Mouse (Mus musculus): ENCODE data around the gene Cadm4.

The Cadm4 gene

DNA sequence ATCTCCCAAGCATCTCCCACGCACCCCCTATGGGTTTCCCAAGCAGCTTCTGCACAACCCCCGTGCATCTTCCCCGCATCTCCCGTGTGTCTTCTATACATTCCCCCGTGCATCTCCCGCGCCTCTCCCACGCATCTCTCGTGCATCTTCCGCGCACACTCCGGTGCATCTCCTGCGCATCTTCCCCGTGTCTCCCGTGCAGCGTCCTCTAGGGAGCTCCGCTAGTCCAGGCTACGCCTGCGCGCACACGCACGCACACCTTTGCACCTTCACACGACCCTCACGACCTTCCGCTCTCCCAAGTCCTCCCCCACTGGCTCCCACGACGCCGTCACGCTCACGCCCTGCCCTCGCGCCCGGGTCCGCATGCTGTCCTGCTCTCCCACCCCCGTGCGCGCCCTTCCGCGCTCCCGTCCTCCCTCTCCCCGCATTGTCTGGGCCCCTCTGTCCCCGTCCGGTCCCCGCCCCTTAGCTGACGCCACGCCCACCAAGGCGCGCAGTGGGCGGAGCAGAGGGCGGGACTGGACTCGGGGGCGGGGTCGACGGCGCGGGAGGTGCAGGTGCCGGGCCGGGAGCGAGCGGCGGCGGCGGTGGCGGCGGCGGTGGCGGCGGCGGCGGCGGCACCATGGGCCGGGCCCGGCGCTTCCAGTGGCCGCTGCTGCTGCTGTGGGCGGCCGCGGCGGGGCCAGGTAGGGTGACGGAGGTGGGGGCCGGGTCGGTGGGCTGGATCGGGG is at the start of gene Cadm4:
Cadm4 (plus strand) TSS at position 550 of the 734 bp plus-strand sequence.
- peak; percentile 69 for DNase-seq (ENCODE audit: low spot score)

DNA sequence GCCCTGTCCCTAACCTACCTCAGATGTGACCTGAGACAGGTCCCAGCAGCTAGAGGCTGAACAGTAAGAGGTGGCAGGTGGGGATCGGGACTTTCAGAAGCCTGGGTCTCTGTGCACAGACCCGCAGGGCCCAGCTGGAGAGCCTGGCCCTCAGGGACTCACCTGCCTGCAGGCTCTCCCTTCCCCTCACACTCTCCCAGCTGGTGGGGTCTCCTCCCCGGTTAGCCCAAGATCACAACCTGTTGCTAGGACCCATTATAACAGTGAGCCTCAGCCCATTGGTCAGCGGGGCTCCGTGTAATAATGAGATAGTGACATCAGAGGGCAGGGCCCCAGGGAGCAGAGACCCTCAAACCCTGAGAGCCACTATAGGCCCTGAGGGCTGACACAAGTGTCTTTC is 46.5 kb upstream of the Cadm4 start:
- no peak for DNase-seq (ENCODE audit: low spot score)

DNA sequence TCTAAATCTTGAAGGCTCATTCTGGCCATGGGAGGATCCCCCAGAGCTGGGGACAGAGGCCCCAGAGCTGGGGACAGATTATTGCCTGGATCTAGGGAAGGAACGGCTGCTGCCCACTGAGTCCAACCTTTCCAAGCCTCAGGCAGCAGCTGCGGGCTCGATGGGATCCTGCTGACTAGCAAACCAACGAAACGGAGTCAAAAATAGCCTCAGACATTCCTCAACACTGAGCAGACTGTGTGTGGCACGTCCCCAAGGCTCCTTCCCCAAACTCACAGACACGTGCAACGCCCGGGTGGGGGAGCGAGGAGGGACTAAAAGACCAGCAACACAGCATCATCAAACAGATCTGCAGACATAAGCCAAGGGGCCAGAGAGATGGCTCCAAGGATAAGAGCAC is 43.8 kb upstream of the Cadm4 start:
- DNase-seq (ENCODE audit: low spot score): no peak

GRCm38 (mm10) chr7:24439191-24439590 is 42.6 kb upstream of the Cadm4 start:
- DNase-seq (ENCODE audit: low spot score): no peak

DNA sequence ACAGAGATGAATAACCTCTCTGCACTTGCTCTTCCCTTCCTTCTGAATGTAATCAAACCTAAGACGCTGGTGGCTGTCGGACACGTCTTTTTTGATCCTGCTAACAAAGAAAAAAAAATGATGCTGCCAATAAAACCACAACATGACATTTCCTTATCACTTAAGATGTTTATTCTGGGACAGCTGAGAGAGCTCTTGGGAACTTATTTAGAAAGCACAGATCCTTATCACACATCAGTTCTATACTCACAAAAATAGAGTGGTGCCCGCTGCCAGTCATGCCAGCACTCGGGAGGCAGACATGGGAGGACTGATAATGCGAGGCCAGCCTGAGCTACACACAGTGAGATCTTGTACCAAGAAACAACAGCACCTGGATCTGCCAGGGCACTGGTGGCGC is 41.9 kb upstream of the Cadm4 start:
- no peak for DNase-seq (ENCODE audit: low spot score)

GRCm38 (mm10) chr7:24441785-24442184 is 40.0 kb upstream of the Cadm4 start:
- peak; percentile 85 for DNase-seq (ENCODE audit: low spot score)

GRCm38 (mm10) chr7:24442313-24442712 is 39.5 kb upstream of the Cadm4 start:
- DNase-seq (ENCODE audit: low spot score): peak; percentile 64

- peak; percentile 77 for DNase-seq (ENCODE audit: low spot score)
Measured at GRCm38 (mm10) chr7:24445266-24445926, 36.4 kb upstream of the Cadm4 start.

GRCm38 (mm10) chr7:24446697-24447340 is 35.0 kb upstream of the Cadm4 start:
- DNase-seq (ENCODE audit: low spot score): no peak

- no peak for DNase-seq (ENCODE audit: low spot score)
Measured at GRCm38 (mm10) chr7:24448782-24449517, 32.9 kb upstream of the Cadm4 start.

DNA sequence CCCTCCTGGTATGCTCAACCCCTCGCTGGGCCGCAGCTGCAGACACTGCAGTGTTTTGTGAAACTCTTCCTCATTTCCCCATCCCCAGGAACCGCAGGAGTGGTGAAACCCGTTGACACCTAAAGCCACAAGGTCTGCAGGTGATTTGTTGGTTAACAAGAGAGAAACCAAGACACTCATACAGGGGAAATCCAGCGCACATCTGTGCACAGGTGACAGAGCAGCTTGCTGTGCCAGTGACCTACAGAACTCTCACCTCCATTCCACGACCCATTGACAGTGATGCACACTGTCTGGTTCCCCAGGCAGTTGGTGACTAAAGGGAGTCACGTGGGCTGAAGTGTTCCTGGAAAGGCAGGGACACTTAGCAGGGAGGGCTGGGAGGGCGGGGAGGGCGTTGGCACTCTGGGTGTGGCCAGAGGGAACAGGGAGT is 31.2 kb upstream of the Cadm4 start:
- no peak for DNase-seq (ENCODE audit: low spot score)

DNA sequence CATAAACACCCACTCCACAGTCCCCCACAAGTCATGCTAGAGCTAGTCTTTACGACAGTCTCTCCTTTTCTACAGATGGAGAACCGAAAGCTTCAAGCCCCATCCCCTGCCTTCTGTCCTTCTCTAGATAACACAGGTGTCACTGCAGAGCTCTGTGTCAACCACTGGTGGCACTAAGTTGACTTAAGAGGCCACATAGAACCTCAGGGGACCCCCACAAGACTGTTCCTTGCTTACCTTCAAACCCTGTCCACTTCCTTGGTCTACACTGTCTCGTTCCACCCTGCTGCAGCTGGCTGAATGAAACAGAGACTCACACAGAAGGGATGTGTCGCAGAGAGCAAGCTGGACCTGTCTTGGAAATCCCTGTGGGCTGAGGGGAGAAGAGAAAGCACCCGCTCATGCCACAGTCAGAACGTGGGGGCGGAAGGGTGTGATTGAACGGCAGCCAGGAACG is 29.9 kb upstream of the Cadm4 start, which contains the start of gene Irgc1:
Irgc1 (minus strand) TSS at position 443 of the 457 bp plus-strand sequence.
- no peak for DNase-seq (ENCODE audit: low spot score)

DNA sequence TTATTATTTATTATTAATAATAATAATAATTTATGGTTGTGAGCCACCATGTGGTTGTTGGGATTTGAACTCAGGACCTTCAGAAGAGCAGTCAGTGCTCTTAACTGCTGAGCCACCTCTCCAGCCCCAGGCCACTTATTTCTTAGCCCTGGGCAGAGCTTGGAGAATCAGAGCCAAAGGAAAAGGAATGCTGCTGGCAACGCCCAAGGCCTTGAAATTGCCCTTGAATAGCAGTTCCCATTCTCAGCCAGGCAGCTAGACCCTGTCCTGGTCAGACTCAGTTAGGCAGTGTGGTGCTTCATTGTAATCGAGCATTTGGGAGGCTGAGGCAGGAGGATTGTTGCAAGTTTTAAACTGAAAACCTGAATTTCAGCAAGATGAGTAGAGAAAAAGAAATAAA is 27.6 kb upstream of the Cadm4 start:
- DNase-seq (ENCODE audit: low spot score): no peak

DNA sequence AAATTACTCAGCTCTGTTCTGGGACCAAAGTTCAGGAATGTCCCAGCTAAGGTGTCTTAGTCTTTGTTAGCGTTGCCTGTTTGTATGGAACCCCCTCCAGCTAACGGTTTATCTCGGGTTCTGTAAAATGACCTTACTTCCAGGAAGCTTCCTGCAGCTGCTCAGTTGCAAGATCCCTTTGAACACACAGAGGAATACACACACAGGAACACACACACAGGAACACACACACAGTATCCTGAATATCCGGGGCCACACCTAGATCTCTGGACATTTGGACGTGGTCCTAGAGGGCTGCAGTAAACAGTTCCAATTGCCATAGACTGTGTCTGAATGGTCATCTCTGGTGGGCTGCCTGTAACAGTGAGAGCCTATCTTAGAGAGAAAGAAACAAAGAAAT is 26.1 kb upstream of the Cadm4 start:
- DNase-seq (ENCODE audit: low spot score): peak; percentile 71

- DNase-seq (ENCODE audit: low spot score): peak; percentile 76
Measured at GRCm38 (mm10) chr7:24457726-24458370, 24.0 kb upstream of the Cadm4 start.

DNA sequence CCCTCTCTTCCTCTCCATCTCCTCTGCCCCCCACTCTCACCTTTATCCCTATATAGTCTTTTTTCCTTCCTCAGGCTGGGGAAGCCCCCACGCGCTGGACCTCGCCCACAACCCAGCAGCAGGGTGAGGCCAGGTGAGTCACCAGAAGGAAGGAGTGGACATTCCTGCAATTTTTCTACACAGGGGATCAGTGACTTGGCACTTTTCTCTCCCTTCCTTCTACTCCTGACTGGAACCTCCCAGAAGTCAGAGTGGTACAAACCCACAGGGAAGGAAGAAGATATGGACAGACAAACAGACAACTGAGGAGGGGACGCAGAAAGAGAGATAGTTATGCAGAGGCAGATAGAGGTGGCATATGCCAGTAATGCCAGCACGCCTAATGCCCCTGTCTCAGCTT is 22.4 kb upstream of the Cadm4 start:
- peak; percentile 34 for DNase-seq (ENCODE audit: low spot score)

DNA sequence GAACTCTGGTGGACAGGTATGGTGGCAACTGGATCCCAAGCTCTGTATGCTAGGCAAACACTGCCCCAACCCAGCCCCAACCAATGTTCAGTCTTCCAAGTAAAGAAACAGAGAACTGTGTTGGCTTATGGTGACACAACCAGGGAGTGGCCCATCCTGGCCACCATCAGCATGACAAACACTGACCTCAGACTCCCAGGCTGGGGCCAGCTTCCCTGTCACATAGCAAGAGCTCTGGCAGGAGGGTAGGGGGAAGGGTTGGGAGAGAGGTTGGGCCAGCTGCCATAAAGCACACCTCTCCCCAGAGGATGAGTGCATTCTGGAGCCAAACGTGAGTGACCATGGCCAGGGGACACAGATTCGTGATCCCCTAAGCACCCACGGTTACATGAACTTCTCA is 22.0 kb upstream of the Cadm4 start:
- DNase-seq (ENCODE audit: low spot score): peak; percentile 78

DNA sequence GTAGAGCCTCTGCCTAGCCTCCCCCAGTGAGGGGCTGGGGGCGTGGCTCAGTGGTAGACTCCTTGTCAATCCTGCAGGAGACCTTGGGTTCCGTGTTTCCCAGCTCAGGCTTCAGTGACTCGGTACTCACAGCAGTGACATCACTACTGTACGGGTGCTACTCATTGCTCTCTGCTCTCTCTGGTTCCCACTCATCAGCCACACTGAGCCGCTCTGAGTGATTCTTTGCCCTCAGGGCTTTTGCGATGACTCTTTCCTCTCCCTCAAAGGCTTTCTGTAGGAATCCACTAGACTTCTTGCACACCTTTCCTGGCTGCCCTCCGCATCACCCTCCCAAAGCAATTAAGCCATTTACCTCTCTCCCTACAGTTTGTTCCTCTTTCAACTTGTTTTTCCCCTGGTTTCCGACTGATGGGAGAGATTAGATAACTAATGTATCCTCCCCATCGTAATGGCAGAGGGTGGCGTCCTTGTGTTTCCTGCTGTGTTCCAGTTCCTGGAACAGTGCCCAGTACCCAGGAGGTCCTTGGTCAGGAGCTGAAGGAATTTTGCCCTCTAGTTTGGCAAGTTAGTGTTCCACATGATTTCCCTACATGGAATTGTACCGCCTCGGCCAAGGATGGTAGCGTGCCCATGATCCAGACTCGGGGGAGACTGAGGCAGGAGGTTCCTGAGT is 20.3 kb upstream of the Cadm4 start:
- DNase-seq (ENCODE audit: low spot score): peak; percentile 77

DNA sequence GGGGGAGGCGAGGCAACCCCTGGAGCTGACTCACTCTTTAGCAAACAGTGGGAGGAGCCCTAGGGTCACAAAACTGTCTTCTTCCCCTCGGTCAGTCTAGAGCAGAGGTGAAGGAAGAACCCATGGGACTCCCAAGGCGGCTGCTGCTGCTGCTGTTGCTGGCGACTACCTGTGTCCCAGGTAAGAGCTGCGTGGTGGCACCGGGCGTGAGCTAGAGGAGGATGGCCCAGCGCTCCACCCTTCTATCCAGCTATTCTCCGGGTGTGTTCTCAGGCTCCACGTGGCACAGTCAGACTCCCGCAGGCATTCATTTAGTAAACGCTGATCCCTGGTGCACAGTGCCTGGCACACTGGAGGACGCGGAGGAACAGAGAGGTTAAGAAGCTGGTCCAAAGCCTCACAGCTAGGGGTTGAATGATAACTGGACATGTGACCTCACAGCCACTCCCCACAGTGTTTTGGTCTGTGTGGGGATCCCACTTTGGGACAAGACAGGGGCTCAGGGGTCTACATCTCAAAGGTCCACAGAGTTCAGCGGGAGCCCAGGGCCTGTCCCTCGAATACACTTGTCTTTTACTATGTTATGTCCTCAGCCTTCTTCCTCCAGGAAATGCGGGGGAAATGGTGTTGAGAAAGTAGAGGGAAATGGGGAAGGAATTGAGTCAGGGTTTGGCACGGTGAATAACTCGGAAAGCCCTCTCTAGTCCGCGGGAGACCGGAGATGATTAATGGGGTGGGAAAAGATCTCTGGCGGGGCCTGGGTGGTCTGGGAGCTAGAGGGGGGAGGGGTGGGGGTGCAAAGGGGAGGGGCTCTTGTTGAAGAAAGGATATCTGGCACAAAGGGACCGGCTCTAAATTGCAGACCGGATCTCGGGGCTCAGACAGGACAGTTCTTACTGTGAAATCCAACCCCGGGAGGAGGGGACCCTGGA is 19.2 kb upstream of the Cadm4 start, which contains the start of gene Plaur:
Plaur (plus strand) TSS at position 97 of the 932 bp plus-strand sequence.
- DNase-seq (ENCODE audit: low spot score): peak; percentile 74

DNA sequence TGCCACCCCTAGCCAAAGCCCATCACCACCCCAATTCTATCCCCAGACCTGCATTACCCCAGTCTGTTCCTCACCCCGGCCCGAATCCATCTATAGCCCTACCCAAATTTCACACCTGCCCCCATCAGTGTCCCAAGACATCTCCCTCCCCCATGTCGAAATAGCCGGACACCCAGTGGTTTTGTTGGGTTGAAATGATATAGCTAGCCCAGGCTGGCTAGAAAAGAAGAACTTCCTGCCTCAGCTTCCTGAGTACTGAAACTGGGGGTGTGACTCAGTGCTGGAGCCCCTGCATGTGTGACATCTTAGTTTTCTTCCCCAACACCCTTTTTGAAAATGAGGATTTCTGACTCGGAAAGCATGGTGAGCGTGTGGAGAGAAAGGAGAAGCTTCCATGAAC is 15.0 kb upstream of the Cadm4 start:
- DNase-seq (ENCODE audit: low spot score): no peak

Data from lung, postnatal 25 days (tissue).